Mouse (Mus musculus): ENCODE data around the gene Il6ra. TPM values are rescaled to one million over a fixed set of nuclear protein-coding genes. Genes with fewer than 3 reads are reported as not detected.
A peak's percentile ranks its signal among the peaks of the same experiment; 100 is the strongest.

The Il6ra gene
- total RNA-seq, 2 experiments from 2014 or later: 3.7 to 4.8 TPM

DNA sequence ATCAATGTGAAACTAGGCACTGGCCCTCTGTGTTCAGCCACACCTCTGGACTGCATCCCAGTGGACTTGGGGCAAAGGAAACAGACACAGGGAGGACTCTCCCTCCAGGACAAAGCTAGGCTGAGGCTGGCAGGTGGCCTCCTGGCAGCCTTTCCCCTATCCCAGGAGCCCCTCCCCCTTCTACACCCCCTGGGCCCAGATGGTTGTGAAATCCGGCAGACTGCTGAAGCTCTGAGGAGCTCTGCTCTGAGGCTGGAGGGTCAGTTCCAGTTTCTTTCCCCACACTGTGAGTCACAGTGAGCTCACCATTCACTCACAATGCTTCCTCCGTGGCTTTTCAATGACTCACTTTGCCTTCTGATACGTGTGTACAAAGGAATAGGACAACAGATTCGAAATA, 51.9 kb downstream of the Il6ra start:
- intact Hi-C loops (cut with DNase I): loop anchor here (5.0 kb wide), 1 partner anchor 51 kb away; the partner anchor contains the start of gene Il6ra
- peak; percentile 28 to 46 for DNase-seq (ENCODE audit: low spot score in 2 of 2)

GRCm38 (mm10) chr3:89860343-89860742, 52.7 kb downstream of the Il6ra start:
- DNase-seq (ENCODE audit: low spot score in 2 of 2): no peak
- intact Hi-C loops (cut with DNase I): loop anchor here (5.0 kb wide), 1 partner anchor 52 kb away; the partner anchor contains the start of gene Il6ra

GRCm38 (mm10) chr3:89859936-89860335, 53.1 kb downstream of the Il6ra start:
- intact Hi-C loops (cut with DNase I): loop anchor here (2.0 to 5.0 kb wide), 5 partner anchors 43 to 543 kb away; partner anchors contain the start of gene Il6ra
- DNase-seq (ENCODE audit: low spot score in 2 of 2): no peak

DNA sequence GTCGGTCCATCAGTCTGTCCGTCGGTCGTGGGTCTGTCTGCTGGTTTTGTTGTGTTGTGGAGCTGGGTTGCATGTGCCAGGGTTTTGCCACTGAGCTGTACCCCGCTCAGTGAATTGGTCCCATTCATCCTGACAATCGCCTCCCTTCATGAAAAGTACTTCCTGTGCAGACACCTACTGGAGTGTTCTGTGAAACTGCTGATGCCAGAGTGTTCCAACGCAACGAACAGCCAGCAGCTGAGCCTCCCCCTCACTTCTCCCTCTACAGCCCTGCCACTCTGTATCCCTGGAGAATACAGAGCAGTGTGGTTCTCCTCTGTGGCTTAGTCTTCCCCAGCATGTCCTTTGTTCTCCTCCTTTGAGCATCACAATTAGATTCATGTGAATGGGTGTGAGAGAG, 54.1 kb downstream of the Il6ra start:
- intact Hi-C loops (cut with DNase I): loop anchor here (2.0 to 5.0 kb wide), 4 partner anchors 42 to 542 kb away; no protein-coding TSS in a partner anchor
- peak; percentile 70 to 79 for DNase-seq (ENCODE audit: low spot score in 2 of 2)

DNA sequence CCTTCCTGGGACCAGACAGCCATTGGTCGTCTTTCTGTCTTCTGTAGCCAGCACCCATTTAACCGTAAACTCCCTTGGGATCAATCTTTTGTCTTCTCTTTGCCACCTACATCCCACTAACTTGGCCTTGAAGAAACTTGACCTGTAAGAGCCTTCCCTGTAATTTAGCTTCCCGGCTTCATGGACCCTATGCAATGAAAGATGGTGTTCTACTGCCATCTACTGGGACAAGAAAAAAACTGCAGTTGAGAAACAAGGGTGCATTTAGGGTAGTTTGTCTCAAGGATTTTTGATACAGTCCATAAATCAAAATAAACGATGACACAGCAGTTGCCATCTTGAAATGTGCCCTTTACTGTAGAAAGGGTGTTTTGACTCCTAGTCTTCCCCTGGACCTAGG, 54.9 kb downstream of the Il6ra start:
- intact Hi-C loops (cut with DNase I): loop anchor here (2.0 to 5.0 kb wide), 4 partner anchors 41 to 541 kb away; no protein-coding TSS in a partner anchor
- no peak for DNase-seq (ENCODE audit: low spot score in 2 of 2)

- no peak for DNase-seq (ENCODE audit: low spot score in 2 of 2)
- intact Hi-C loops (cut with DNase I): loop anchor here (5.0 kb wide), 3 partner anchors 40 to 540 kb away; no protein-coding TSS in a partner anchor
Observed at GRCm38 (mm10) chr3:89857353-89857752, 55.6 kb downstream of the Il6ra start.

DNA sequence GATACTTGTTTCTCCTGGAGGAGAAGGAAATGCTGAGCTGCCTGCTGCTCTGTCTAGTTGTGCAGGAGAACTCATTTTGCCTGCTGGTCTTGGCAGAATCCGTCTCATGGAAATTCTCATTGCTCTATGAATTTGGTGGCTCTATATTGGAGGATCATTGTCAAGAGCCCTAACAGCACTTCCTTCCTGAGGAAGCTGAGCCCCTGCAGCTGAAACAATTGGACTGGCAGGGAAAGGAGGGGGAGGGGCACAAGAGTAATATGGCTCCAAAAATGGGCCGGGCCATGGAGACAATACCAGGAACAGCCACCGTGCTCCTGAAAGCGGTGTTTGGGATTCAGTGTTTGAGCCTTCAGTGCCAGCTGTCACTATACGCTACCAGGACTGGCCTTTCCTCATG, 59.2 kb downstream of the Il6ra start:
- intact Hi-C loops (cut with DNase I): no loop called here
- DNase-seq (ENCODE audit: low spot score in 2 of 2): no peak

DNA sequence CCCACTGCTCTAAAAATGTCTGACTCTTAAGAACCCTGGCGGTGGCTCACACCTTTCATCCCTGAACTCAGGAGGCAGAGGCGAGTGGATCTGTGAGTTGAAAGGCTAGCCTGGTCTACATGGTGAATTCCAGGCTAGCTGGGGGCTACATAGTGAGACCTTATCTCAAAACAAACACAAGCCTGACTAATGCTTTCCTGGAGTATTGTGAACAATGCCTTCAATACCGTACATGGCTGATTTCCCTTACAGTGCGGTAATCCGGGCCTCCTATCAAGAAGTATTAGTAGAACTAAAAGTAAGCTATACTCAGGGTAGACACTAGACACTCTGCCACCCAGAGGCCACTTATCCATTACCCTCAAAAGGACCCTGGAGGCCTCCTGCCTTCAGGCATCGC, 64.9 kb downstream of the Il6ra start:
- intact Hi-C loops (cut with DNase I): no loop called here
- DNase-seq (ENCODE audit: low spot score in 2 of 2): no peak

GRCm38 (mm10) chr3:89847596-89847995, 65.4 kb downstream of the Il6ra start:
- no peak for DNase-seq (ENCODE audit: low spot score in 2 of 2)
- intact Hi-C loops (cut with DNase I): no loop called here

DNA sequence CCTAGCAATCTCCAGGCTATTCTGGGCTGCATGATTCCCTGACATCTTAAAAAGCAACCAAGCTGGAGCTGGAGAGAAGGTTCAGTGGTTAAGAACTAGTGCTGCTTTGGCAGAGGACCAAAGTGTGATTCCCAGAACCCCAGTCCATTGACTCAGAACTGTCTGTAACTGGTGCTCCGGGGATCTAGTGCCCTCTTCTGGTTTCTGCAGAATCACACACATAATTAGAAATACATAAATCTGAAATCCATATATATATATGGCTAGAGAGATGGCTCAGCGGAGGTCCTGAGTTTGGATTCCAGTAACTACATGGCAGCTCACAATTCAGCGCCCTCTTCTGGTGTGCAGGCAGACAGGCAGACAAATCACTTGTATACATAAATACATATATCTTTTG, 65.9 kb downstream of the Il6ra start:
- intact Hi-C loops (cut with DNase I): no loop called here
- no peak for DNase-seq (ENCODE audit: low spot score in 2 of 2)

GRCm38 (mm10) chr3:89845814-89846213, 67.2 kb downstream of the Il6ra start:
- intact Hi-C loops (cut with DNase I): no loop called here
- no peak for DNase-seq (ENCODE audit: low spot score in 2 of 2)

- DNase-seq (ENCODE audit: low spot score in 2 of 2): no peak
- intact Hi-C loops (cut with DNase I): no loop called here
Observed at GRCm38 (mm10) chr3:89843148-89843547, 69.8 kb downstream of the Il6ra start.

DNA sequence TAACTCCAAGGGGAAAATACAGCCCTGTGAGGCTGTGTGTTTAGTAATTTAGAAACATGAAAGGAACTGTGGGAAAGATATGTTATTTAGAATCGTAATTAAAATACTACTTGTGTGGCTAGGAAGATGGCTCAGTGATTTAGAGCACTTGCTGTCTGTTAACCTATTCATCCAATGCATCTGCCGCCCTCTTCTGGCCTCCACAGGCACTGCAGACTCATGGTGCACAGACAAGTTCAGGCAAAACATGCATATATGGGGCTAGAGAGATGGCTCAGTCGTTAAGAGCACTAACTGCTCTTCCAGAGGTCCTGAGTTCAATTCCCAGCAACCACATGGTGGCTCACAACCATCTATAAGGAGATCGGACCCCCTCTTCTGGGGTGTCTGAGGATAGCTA, 70.7 kb downstream of the Il6ra start:
- intact Hi-C loops (cut with DNase I): no loop called here
- DNase-seq (ENCODE audit: low spot score in 2 of 2): no peak

DNA sequence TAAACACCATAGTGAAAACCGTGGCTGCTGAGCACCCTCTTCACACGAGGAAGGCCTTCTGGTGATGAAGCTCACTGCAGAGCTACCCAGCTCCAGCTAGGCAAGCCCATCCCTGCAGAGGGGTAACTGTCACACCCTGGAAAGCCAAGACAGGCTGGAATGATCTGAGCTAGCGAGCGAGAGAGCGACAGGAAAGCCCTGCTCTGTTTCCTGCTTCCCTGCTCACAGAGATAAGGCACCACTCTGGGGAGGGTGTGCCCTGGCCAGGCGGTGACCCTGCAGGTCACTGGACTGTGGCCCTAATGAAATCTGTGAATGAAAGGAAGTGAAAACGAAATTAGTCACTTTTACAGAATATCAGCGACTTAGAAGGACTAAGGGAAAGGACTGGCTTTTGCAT, 77.6 kb downstream of the Il6ra start:
- intact Hi-C loops (cut with DNase I): no loop called here
- no peak for DNase-seq (ENCODE audit: low spot score in 2 of 2)

DNA sequence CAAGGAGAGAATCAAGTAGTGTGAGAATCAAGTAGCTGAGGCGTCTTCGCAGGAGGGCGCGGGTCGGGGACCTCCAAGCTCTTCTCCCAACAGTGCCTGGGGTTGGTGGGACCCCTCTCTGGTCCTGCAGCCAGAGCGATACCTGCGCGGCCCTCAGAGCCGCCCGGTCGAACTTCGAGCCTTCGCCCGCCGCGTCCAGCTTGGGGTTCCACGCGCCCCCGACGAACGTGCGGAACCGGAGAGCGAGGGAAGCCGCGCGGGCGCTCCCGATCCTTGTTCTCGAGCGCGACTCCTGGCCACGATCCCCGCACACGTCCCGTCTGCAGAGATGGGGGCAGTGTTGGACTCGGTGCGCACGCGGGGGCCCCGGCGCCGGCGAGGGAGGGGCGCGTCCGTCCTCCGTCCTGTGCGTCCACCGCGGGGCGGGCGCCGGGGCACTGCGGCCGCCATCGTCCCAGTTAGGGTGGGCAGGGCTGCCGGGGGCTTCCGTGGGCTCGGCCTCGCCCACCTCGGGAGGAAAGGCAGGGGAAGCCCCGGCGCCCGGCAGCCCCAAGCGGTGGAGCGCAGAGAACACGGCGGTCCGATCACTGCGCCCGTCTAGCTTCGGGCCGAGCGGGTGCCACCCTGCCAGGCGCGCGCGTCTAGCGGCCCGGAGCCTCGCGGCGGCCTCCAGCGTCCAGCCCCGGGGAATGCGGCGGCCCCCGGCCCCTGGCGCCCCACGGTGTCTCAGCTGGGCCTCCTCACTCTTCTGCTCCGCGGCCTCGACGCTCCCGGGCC, 82.0 kb downstream of the Il6ra start, which contains the start of gene She:
Gene She, plus strand, starts transcription at position 556 of the 777 bp plus-strand sequence.
- intact Hi-C loops (cut with DNase I): no loop called here
- DNase-seq (ENCODE audit: low spot score in 2 of 2): no peak

- DNase-seq (ENCODE audit: low spot score in 2 of 2): no peak
- intact Hi-C loops (cut with DNase I): no loop called here
Observed at GRCm38 (mm10) chr3:89826295-89826694, 86.7 kb downstream of the Il6ra start.

GRCm38 (mm10) chr3:89823594-89823993, 89.4 kb downstream of the Il6ra start:
- no peak for DNase-seq (ENCODE audit: low spot score in 2 of 2)
- intact Hi-C loops (cut with DNase I): no loop called here

- intact Hi-C loops (cut with DNase I): no loop called here
- no peak for DNase-seq (ENCODE audit: low spot score in 2 of 2)
Observed at GRCm38 (mm10) chr3:89821548-89822480, 91.2 kb downstream of the Il6ra start.

DNA sequence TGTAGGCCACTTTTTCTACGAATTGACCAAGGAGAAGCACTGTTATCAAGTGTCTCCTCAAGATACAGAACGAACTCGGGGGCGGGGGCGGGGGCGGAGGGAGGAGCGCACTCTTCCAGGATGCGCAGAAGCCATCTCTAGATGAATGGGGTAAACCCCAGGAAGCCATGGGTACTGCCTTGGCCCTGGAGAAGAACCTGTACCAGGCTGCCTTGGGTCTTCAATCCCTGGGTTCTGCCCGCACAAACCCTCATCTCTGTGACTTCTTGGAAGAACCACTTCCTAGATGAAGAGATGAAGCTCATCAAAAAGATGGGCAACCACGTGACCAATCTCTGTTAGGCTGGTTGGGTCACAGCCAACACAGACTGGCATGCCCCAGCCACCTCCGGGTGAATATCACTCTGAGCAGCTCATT, 91.9 kb downstream of the Il6ra start:
- intact Hi-C loops (cut with DNase I): no loop called here
- no peak for DNase-seq (ENCODE audit: low spot score in 2 of 2)

Measured in left cerebral cortex, postnatal 36 days (tissue).